Mouse (Mus musculus): ENCODE results near the gene Oxct2b. TPM values are rescaled to one million over a fixed set of nuclear protein-coding genes. Genes with fewer than 3 reads are reported as not detected.

Oxct2b gene
- total and polyA plus RNA-seq, 3 experiments = not detected

DNA sequence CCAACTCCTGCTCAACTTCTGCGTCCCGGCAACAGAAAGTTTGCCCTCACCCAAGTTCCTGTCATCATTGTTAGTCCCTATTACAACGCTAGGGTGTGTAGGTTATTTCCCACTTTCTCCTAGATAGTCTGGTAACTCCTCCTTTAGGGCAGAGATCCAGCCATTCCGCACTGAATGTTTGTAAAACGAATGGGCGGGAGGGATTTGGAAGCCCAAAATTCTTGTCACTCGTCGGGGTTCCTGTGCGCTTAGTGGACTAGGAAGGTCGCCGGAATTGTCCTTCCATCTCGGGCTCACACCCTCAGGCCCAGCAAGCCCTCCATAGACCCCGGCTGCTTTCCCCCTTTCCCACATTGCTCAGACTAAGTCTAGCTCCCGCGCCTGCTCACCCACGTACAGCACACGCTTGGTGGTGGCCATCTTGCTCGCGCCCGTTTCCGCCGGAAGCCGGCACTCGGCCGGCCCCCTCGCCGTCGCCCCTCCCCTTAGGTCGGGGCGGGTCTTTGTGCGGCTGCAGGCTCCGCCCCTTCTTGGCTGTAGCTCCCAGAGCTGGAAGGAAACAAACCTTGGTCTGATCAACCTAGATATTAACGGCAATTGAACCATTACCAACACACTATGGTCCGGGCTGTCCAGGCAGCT is 23.6 kb downstream of the Oxct2b start, which contains the start of gene Ppie (continued):
- TF ChIP-seq RCOR1 (IDR thresholded peaks at IDR 0.05; ENCODE audit: low read depth, low read length) (peak; percentile 11; the same call in 1 of the 2 replicates), HCFC1 (IDR thresholded peaks at IDR 0.05; ENCODE audit: low read depth, low read length) (peak; percentile 86), TBP (IDR thresholded peaks at IDR 0.05; ENCODE audit: low read depth, low read length) (peak; percentile 71; the same call in 1 of the 2 replicates), JUND (IDR thresholded peaks at IDR 0.05; ENCODE audit: low read depth, low read length) (no peak), SIN3A (IDR thresholded peaks at IDR 0.05; ENCODE audit: low read length) (peak; percentile 73; the same call in 1 of the 2 replicates), ELF1 (IDR thresholded peaks at IDR 0.05; ENCODE audit: low read depth, low read length) (peak; percentile 55), MYC (IDR thresholded peaks at IDR 0.05; ENCODE audit: low read depth, low read length) (peak; percentile 82; the same call in 1 of the 2 replicates), SMC3 (IDR thresholded peaks at IDR 0.05; ENCODE audit: low read depth, low read length) (no peak), MEF2A (IDR thresholded peaks at IDR 0.05; ENCODE audit: extremely low read depth, insufficient replicate concordance, low read depth, low read length, poor library complexity, severe bottlenecking) (no peak), USF2 (IDR thresholded peaks at IDR 0.05; ENCODE audit: borderline replicate concordance in 1 of 2, insufficient read depth in 1 of 2, low read depth in 1 of 2, low read length in 2 of 2) (no peak), NELFE (IDR thresholded peaks at IDR 0.05; ENCODE audit: low read depth, low read length) (peak; percentile 98)

- Histone ChIP-seq H3K27ac (ENCODE audit: control insufficient read depth, low read depth, low read length) (no peak overlapping the region), H3K4me1 (ENCODE audit: control insufficient read depth in 1 of 2, insufficient read depth in 2 of 2, low read length in 2 of 2) (peaks cover 0 to 4% of the 10 kb centered on the region in 2 experiments; a peak in 1 of 4 replicates), H3K27me3 (ENCODE audit: control insufficient read depth in 1 of 2, insufficient read depth in 2 of 2, low read length in 2 of 2) (no peaks in the 10 kb centered on the region; a peak in 2 of 4 replicates), H3K36me3 (ENCODE audit: control insufficient read depth in 1 of 2, insufficient read depth in 2 of 2, low read length in 2 of 2) (no peaks in the 10 kb centered on the region; a peak in 1 of 4 replicates), H3K4me3 (ENCODE audit: control insufficient read depth in 1 of 2, insufficient read depth in 1 of 2, low read depth in 2 of 2, low read length in 2 of 2) (no peak overlapping the region), H3K9ac (ENCODE audit: control insufficient read depth, low read depth, low read length, poor library complexity, severe bottlenecking) (no peak overlapping the region), H3K9me3 (replicated peaks; ENCODE audit: insufficient read depth, low read length) (no peaks in the 10 kb centered on the region), H3K79me2 (ENCODE audit: control insufficient read depth, insufficient read depth, low read length, poor library complexity) (no peaks in the 10 kb centered on the region)
- DNase-seq (ENCODE audit: low read depth, low spot score) = peak; percentile 43
- TF ChIP-seq ZC3H11A (IDR thresholded peaks at IDR 0.05; ENCODE audit: low read depth, low read length) (no peak), ETS1 (IDR thresholded peaks at IDR 0.05; ENCODE audit: low read depth, low read length) (no peak), RCOR1 (IDR thresholded peaks at IDR 0.05; ENCODE audit: low read depth, low read length) (no peak), ZNF384 (IDR thresholded peaks at IDR 0.05; ENCODE audit: low read depth, low read length) (peak; percentile 75), SIN3A (IDR thresholded peaks at IDR 0.05; ENCODE audit: low read length) (no peak), NELFE (IDR thresholded peaks at IDR 0.05; ENCODE audit: low read depth, low read length) (no peak), POLR2AphosphoS2 (IDR thresholded peaks at IDR 0.05; ENCODE audit: low read length) (no peak)
Observed at GRCm38 (mm10) chr4:123147446-123148150, 31.5 kb downstream of the Oxct2b start.

Measured in MEL (cell line).